Mouse (Mus musculus): Measurements from ENCODE around the gene Mrrf. TPM values are rescaled to one million over a fixed set of nuclear protein-coding genes. Genes with fewer than 3 reads are reported as not detected.

The Mrrf gene
- polyA plus RNA-seq (2012; rRNA removed): 7.4 and 10.9 TPM in 2 replicates

DNA sequence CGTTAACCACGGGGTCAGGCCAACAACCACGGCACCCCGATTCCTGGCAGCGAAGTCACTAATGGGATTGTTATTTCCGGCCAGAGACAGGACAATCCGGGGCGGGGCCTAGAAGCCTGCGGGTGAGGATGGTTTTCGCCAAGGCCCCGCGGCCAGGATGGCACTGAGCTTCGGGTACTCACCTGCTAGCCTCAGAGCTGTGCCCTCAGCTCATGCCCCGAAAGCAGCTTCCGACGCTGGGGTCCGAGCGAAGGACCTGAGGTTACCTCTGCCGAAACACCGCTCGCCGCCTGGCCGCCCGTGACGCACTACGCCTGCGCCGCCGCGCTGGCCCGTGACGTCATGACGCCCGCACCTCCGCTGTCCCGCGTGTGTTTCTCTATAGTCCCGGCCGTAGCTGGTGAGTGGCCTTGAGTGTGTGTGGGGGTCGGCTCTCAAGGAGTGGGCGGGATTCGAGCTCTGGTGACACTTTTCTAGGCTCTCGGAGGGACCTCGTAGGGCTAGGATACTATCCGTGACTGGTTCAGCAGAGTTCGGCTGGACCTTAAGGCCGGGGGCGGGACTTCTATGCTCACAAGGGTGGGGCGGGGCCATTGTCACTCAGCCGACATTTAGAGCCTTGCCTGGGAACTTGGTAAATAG, at the start of gene Mrrf, which contains the start of gene Rbm18:
TSS of gene Mrrf (plus strand) at position 90 of the 642 bp plus-strand sequence.
TSS of gene Rbm18 (minus strand) at position 474 of the 642 bp plus-strand sequence.

DNA sequence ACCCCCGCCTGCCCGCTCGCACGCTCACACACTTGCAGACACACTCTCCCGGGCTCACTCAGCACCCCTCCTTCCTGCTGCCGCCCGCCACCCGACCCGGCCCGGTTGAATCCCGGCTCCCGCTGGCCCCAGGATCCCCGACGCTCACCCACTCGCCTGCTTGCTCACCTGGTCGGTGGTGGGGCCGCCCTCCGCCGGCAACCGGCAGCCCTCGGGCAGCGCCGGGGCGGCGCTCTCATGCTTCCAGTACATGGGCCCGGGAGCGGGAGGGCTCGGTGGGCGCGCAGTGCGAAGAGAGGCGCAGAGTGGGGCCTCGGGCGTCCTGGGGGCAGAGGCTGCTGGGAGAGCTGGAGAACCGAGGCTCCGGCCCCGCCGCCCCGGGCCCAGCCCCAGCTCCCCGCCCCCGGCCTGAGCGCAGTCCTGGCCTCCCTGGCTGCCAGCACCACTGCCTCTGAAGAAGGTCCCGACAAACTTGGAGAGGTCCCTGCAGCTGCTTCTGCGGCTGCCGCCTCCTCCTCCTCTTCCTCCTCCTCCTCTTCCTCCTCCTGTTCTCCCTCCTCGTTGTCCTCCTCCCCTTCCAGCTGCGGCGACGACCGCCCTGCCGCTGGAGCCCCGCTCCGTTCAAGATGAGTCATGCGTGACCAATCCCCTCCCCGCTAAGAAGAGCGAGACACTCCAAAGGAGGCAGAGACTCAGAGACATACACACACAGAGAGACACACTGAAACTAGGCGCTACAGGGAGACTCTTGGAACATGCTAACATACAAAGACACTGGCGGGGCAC, 31.0 kb upstream of the Mrrf start, which contains the start of gene Lhx6:
TSS of gene Lhx6 (minus strand) at position 453 of the 786 bp plus-strand sequence.

DNA sequence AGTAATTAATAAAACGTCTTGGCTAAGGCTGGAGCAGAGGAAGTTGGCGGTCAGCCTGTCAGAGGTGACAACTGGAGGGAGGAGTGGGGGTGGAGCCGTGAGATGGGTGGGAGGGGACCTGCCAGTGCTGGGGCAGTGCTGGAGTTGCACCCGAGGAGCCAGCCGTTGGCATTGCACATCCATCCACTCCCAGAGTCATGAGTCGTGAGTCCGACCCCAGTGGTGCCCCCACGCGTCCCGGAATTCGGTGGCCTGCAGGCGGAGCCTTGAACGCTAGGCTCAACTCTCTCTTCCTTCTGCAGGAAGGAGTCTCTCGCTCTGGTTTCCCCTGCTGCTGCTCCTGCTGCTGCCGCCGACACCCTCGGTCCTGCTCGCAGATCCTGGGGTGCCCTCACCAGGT, 94.2 kb downstream of the Mrrf start, which contains the start of gene Ptgs1:
TSS of gene Ptgs1 (plus strand) at position 61 of the 400 bp plus-strand sequence.

Other genes starting within 250 kb of the Mrrf start
- 1.1 and 1.5 TPM in 2 replicates for gene Ttll11, start 156.5 kb upstream of the Mrrf start, polyA plus RNA-seq (2012; rRNA removed)
- gene Ndufa8, start 87.0 kb upstream of the Mrrf start, polyA plus RNA-seq (2012; rRNA removed): 80.0 and 82.2 TPM in 2 replicates
- not detected in 2 replicates for gene Morn5, start 86.9 kb upstream of the Mrrf start, polyA plus RNA-seq (2012; rRNA removed)
- 1.3 and 1.7 TPM in 2 replicates for gene Lhx6, start 31.0 kb upstream of the Mrrf start, polyA plus RNA-seq (2012; rRNA removed)
- 10.8 and 11.0 TPM in 2 replicates for gene Rbm18, start 384 bp downstream of the Mrrf start, polyA plus RNA-seq (2012; rRNA removed)
- 15.8 and 18.4 TPM in 2 replicates for gene Ptgs1, start 94.0 kb downstream of the Mrrf start, polyA plus RNA-seq (2012; rRNA removed)
- gene Olfr338, start 237.1 kb downstream of the Mrrf start, polyA plus RNA-seq (2012; rRNA removed): not detected in 2 replicates

Data from liver, embryonic 18 days (tissue).